Mouse (Mus musculus) heart, embryonic 15.5 days (tissue): ENCODE data around the gene Esrra. TPM values are rescaled to one million over a fixed set of nuclear protein-coding genes. Genes with fewer than 3 reads are reported as not detected.
A peak's percentile ranks its signal among the peaks of the same experiment; 100 is the strongest.

Experiments
- ATAC-seq: fragments of 200-750 bp; cut with Nextera tagmentation; replicated peaks from 2 replicates; pipeline ENCODE4 v1.8.0; 2017; ENCODE audit warnings: low read depth, moderate TSS enrichment; ENCODE audit not compliant: insufficient number of reproducible peaks, insufficient read depth, low FRiP score
- H3K27ac ChIP-seq: fragments of 300-500 bp; sonication (generic); 2 replicates; pipeline ENCODE4 v1.5.1; 2015; ENCODE audit warnings: mild to moderate bottlenecking, inconsistent platforms
- H3K27me3 ChIP-seq: fragments of 300-500 bp; sonication (generic); 2 replicates; pipeline ENCODE4 v1.6.1; 2015; ENCODE audit warnings: inconsistent platforms
- H3K36me3 ChIP-seq: fragments of 300-500 bp; sonication (generic); 2 replicates; pipeline ENCODE4 v1.6.1; 2015; ENCODE audit warnings: mild to moderate bottlenecking, inconsistent platforms
- H3K4me1 ChIP-seq: fragments of 300-500 bp; sonication (generic); replicated peaks from 2 replicates; pipeline ENCODE4 v1.6.1; 2015; ENCODE audit warnings: inconsistent platforms
- H3K4me2 ChIP-seq: fragments of 300-500 bp; sonication (generic); 2 replicates; pipeline ENCODE4 v1.6.1; 2015; ENCODE audit warnings: inconsistent platforms, mild to moderate bottlenecking, moderate library complexity
- H3K4me3 ChIP-seq: fragments of 300-500 bp; sonication (generic); 2 replicates; pipeline ENCODE4 v1.5.1; 2015; ENCODE audit warnings: mild to moderate bottlenecking, inconsistent platforms
- H3K9ac ChIP-seq: fragments of 300-500 bp; sonication (generic); 2 replicates; pipeline ENCODE4 v1.6.1; 2015; ENCODE audit warnings: mild to moderate bottlenecking, inconsistent platforms
- H3K9me3 ChIP-seq: fragments of 300-500 bp; sonication (generic); replicated peaks from 2 replicates; pipeline ENCODE4 v1.6.1; 2016; ENCODE audit warnings: inconsistent platforms
- WGBS: fragments of 180-500 bp; shearing (Covaris S2); methylation state at CpG from one replicate; pipeline ENCODE4 v1.1.7; 2015; ENCODE audit warnings: mixed read lengths; 5-methylcytosine and 5-hydroxymethylcytosine counted together
- polyA plus RNA-seq: library from polyadenylated mRNA; unstranded; fragments of >200 nt; fragmentation: Nextera tagmentation; extraction: Ambion mirVana; gene quantifications from 2 replicates; pipeline ENCODE4 v1.2.1, GENCODE M21; 2015

Gene Esrra
- polyA plus RNA-seq: 36.9 and 39.3 TPM in 2 replicates

GRCm38 (mm10) chr19:6921647-6922567 is at the start of gene Esrra:
Gene Esrra, minus strand, starts transcription at chr19:6921813.
- under 1% methylated on average over 57 of the region's 66 CpGs for WGBS
- 0 out of 2 replicates have a peak, but pooled peaks cover 7% of the 10 kb centered on the region for H3K36me3 ChIP-seq
- peak within 1 kb of the TSS; percentile 85 for H3K4me2 ChIP-seq
- H3K27ac ChIP-seq: peak within 1 kb of the TSS; percentile 96
- peak within 1 kb of the TSS; percentile 90 for H3K9ac ChIP-seq
- peaks cover 32% of the 10 kb centered on the region for H3K27me3 ChIP-seq
- ATAC-seq: peak; percentile 94
- H3K4me3 ChIP-seq: peak within 1 kb of the TSS; percentile 80
- peaks cover 53% of the 10 kb centered on the region for H3K4me1 ChIP-seq
- H3K9me3 ChIP-seq: no peaks in the 10 kb centered on the region

- peak overlapping the region; percentile 75 for H3K9ac ChIP-seq
- peak overlapping the region; percentile 28 for H3K27ac ChIP-seq
- 23% methylated on average over 11 of the region's 11 CpGs for WGBS
- peaks cover 38% of the 10 kb centered on the region for H3K4me1 ChIP-seq
- H3K4me3 ChIP-seq: peak overlapping the region; percentile 62
- no peaks in the 10 kb centered on the region; the same call in 1 of the 2 replicates for H3K36me3 ChIP-seq
- H3K9me3 ChIP-seq: no peaks in the 10 kb centered on the region
- ATAC-seq: no peak
- H3K27me3 ChIP-seq: no peaks in the 10 kb centered on the region
- peak overlapping the region; percentile 79 for H3K4me2 ChIP-seq
Observed at GRCm38 (mm10) chr19:6970460-6971085, 49.0 kb upstream of the Esrra start.

- 2% methylated on average over 54 of the region's 55 CpGs for WGBS
- Histone ChIP-seq H3K27me3 (no peaks in the 10 kb centered on the region), H3K4me2 (peak overlapping the region; percentile 79), H3K9ac (peak overlapping the region; percentile 75), H3K36me3 (peaks cover 3% of the 10 kb centered on the region; the same call in 1 of the 2 replicates), H3K4me1 (peaks cover 38% of the 10 kb centered on the region), H3K4me3 (peak overlapping the region; percentile 62), H3K27ac (peak overlapping the region; percentile 52; the same call in 1 of the 2 replicates), H3K9me3 (no peaks in the 10 kb centered on the region)
- peak; percentile 76 for ATAC-seq
Observed at GRCm38 (mm10) chr19:6969665-6970381, 48.2 kb upstream of the Esrra start.

GRCm38 (mm10) chr19:6969291-6969664 is 47.7 kb upstream of the Esrra start:
- Histone ChIP-seq H3K4me3 (peak overlapping the region; percentile 62), H3K27me3 (no peaks in the 10 kb centered on the region), H3K9me3 (no peaks in the 10 kb centered on the region), H3K36me3 (peaks cover 8% of the 10 kb centered on the region; the same call in 1 of the 2 replicates), H3K27ac (peak overlapping the region; percentile 52; the same call in 1 of the 2 replicates), H3K4me2 (peak overlapping the region; percentile 79), H3K9ac (peak overlapping the region; percentile 75), H3K4me1 (peaks cover 38% of the 10 kb centered on the region)
- no peak for ATAC-seq
- under 1% methylated on average over 20 of the region's 20 CpGs for WGBS

GRCm38 (mm10) chr19:6968491-6969271 is 47.1 kb upstream of the Esrra start:
- no peaks in the 10 kb centered on the region for H3K9me3 ChIP-seq
- no peaks in the 10 kb centered on the region for H3K27me3 ChIP-seq
- peaks cover 33% of the 10 kb centered on the region for H3K4me1 ChIP-seq
- H3K36me3 ChIP-seq: peaks cover 10% of the 10 kb centered on the region; the same call in 1 of the 2 replicates
- no peak for ATAC-seq
- H3K27ac ChIP-seq: no peak overlapping the region
- WGBS: 16% methylated on average over 15 of the region's 15 CpGs
- H3K4me2 ChIP-seq: peak overlapping the region; percentile 79
- H3K4me3 ChIP-seq: peak overlapping the region; percentile 62
- peak overlapping the region; percentile 75 for H3K9ac ChIP-seq

- 82% methylated on average over 10 of the region's 10 CpGs for WGBS
- Histone ChIP-seq H3K9me3 (no peaks in the 10 kb centered on the region), H3K4me1 (peaks cover 43% of the 10 kb centered on the region), H3K9ac (0 out of 2 replicates have a peak overlapping the region, but pooled peaks have one; percentile 14), H3K27me3 (no peaks in the 10 kb centered on the region), H3K27ac (no peak overlapping the region), H3K4me3 (no peak overlapping the region), H3K4me2 (no peak overlapping the region), H3K36me3 (peaks cover 50% of the 10 kb centered on the region; the same call in 1 of the 2 replicates)
- no peak for ATAC-seq
Observed at GRCm38 (mm10) chr19:6956461-6956860, 34.8 kb upstream of the Esrra start.

- Histone ChIP-seq H3K9me3 (no peaks in the 10 kb centered on the region), H3K4me1 (peaks cover 43% of the 10 kb centered on the region), H3K9ac (0 out of 2 replicates have a peak overlapping the region, but pooled peaks have one; percentile 14), H3K27ac (peak overlapping the region; percentile 45), H3K4me2 (0 out of 2 replicates have a peak overlapping the region, but pooled peaks have one; percentile 5), H3K4me3 (no peak overlapping the region), H3K27me3 (no peaks in the 10 kb centered on the region), H3K36me3 (peaks cover 49% of the 10 kb centered on the region; the same call in 1 of the 2 replicates)
- 40% methylated on average over 7 of the region's 7 CpGs for WGBS
- no peak; the same call in 1 of the 2 replicates for ATAC-seq
Observed at GRCm38 (mm10) chr19:6955424-6955823, 33.8 kb upstream of the Esrra start.

GRCm38 (mm10) chr19:6954046-6954445 is 32.4 kb upstream of the Esrra start:
- Histone ChIP-seq H3K36me3 (peaks cover 36% of the 10 kb centered on the region; the same call in 1 of the 2 replicates), H3K9ac (no peak overlapping the region), H3K9me3 (no peaks in the 10 kb centered on the region), H3K4me2 (no peak overlapping the region), H3K27me3 (no peaks in the 10 kb centered on the region), H3K27ac (no peak overlapping the region; the same call in 1 of the 2 replicates), H3K4me3 (no peak overlapping the region), H3K4me1 (peaks cover 50% of the 10 kb centered on the region)
- no peak for ATAC-seq
- 56% methylated on average over 9 of the region's 9 CpGs for WGBS

GRCm38 (mm10) chr19:6952712-6953037 is 31.1 kb upstream of the Esrra start:
- Histone ChIP-seq H3K4me3 (peak overlapping the region; percentile 70), H3K9ac (peak overlapping the region; percentile 83; the same call in 1 of the 2 replicates), H3K4me2 (peak overlapping the region; percentile 83), H3K36me3 (peaks cover 23% of the 10 kb centered on the region; the same call in 1 of the 2 replicates), H3K9me3 (no peaks in the 10 kb centered on the region), H3K4me1 (peaks cover 50% of the 10 kb centered on the region), H3K27ac (peak overlapping the region; percentile 99), H3K27me3 (no peaks in the 10 kb centered on the region)
- no peak for ATAC-seq
- 4% methylated on average over 3 of the region's 3 CpGs for WGBS
